Mouse (Mus musculus) MEL (cell line): Measurements from ENCODE around the gene Il10ra. TPM values are rescaled to one million over a fixed set of nuclear protein-coding genes. Genes with fewer than 3 reads are reported as not detected.

Experiments
- DNase-seq: peaks from one replicate; pipeline ENCODE4 v3.0.0; 2011; ENCODE audit warnings: low read depth, low spot score
- H3K27ac ChIP-seq: 2 replicates; pipeline ENCODE4 v1.5.1; 2012; ENCODE audit warnings: low read depth, mild to moderate bottlenecking, control low read depth, low read length, moderate library complexity; ENCODE audit not compliant: control insufficient read depth
- H3K27me3 ChIP-seq, 2 experiments: fragments of 150-350 bp in 1 of 2; sonication (generic) in 1 of 2; 2 replicates each; pipeline ENCODE4 v1.6.1; 2012; ENCODE audit warnings: low read length in 2 of 2, mild to moderate bottlenecking in 2 of 2, improper control_type of control experiment in 1 of 2, moderate library complexity in 1 of 2; ENCODE audit not compliant: insufficient read depth in 2 of 2, control insufficient read depth in 1 of 2
- H3K36me3 ChIP-seq, 2 experiments: 2 replicates each; pipeline ENCODE4 v1.6.1; 2012 to 2014; ENCODE audit warnings: low read length in 2 of 2, improper control_type of control experiment in 1 of 2, inconsistent platforms in 1 of 2, mild to moderate bottlenecking in 1 of 2; ENCODE audit not compliant: insufficient read depth in 2 of 2, control insufficient read depth in 1 of 2
- H3K4me1 ChIP-seq, 2 experiments: fragments of 150-350 bp in 1 of 2; sonication (generic) in 1 of 2; 2 replicates each; pipeline ENCODE4 v1.6.1; 2012; ENCODE audit warnings: low read length in 2 of 2, improper control_type of control experiment in 1 of 2, mild to moderate bottlenecking in 1 of 2; ENCODE audit not compliant: insufficient read depth in 2 of 2, control insufficient read depth in 1 of 2
- H3K4me3 ChIP-seq, 2 experiments: fragments of 150-350 bp in 1 of 2; sonication (generic) in 1 of 2; 2 replicates each; pipeline ENCODE4 v1.5.1; 2012; ENCODE audit warnings: low read depth in 2 of 2, low read length in 2 of 2, mild to moderate bottlenecking in 2 of 2, moderate library complexity in 2 of 2, control low read depth in 1 of 2, improper control_type of control experiment in 1 of 2; ENCODE audit not compliant: control insufficient read depth in 1 of 2, insufficient read depth in 1 of 2
- H3K79me2 ChIP-seq: 2 replicates; pipeline ENCODE4 v1.6.1; 2012; ENCODE audit warnings: mild to moderate bottlenecking, low read length, moderate library complexity; ENCODE audit not compliant: control insufficient read depth, poor library complexity, insufficient read depth
- H3K9ac ChIP-seq: 2 replicates; pipeline ENCODE4 v1.6.1; 2012; ENCODE audit warnings: low read depth, mild to moderate bottlenecking, control low read depth, low read length, moderate library complexity; ENCODE audit not compliant: control insufficient read depth, poor library complexity, severe bottlenecking
- H3K9me3 ChIP-seq: fragments of 150-350 bp; sonication (generic); replicated peaks from 2 replicates; pipeline ENCODE4 v1.6.1; 2012; ENCODE audit warnings: mild to moderate bottlenecking, low read length, improper control_type of control experiment, moderate library complexity; ENCODE audit not compliant: insufficient read depth
- BHLHE40 ChIP-seq: IDR thresholded peaks from 2 replicates; pipeline ENCODE4 v1.6.1; 2012; ENCODE audit warnings: low read depth, mild to moderate bottlenecking, inconsistent platforms, low read length, improper control_type of control experiment, borderline replicate concordance
- CHD1 ChIP-seq: IDR thresholded peaks from 2 replicates; pipeline ENCODE4 v1.6.1; 2012; ENCODE audit warnings: low read depth, mild to moderate bottlenecking, inconsistent platforms, low read length, improper control_type of control experiment
- CTCF ChIP-seq, 3 experiments: IDR thresholded peaks in 2 of 3; conservative IDR thresholded peaks in 1 of 3; 2 replicates each; pipeline ENCODE4 v1.5.1; 2011 to 2012; ENCODE audit warnings: low read length in 3 of 3, low read depth in 2 of 3, mild to moderate bottlenecking in 2 of 3, improper control_type of control experiment in 1 of 3, inconsistent platforms in 1 of 3, mixed read lengths in 1 of 3, moderate library complexity in 1 of 3; ENCODE audit not compliant: control insufficient read depth in 1 of 3, insufficient read depth in 1 of 3, poor library complexity in 1 of 3, severe bottlenecking in 1 of 3
- E2F4 ChIP-seq: IDR thresholded peaks from 2 replicates; pipeline ENCODE4 v1.6.1; 2011; ENCODE audit warnings: low read depth, low read length, improper control_type of control experiment, borderline replicate concordance
- EP300 ChIP-seq, 2 experiments: IDR thresholded peaks; 2 replicates each; pipeline ENCODE4 v1.6.1; 2011; ENCODE audit warnings: improper control_type of control experiment in 2 of 2, low read length in 2 of 2, low read depth in 1 of 2, mild to moderate bottlenecking in 1 of 2
- ETS1 ChIP-seq: IDR thresholded peaks from 2 replicates; pipeline ENCODE4 v1.6.1; 2012; ENCODE audit warnings: low read depth, mild to moderate bottlenecking, inconsistent platforms, low read length, improper control_type of control experiment, moderate library complexity
- GABPA ChIP-seq: IDR thresholded peaks from 2 replicates; pipeline ENCODE4 v1.6.1; 2012; ENCODE audit warnings: low read depth, mild to moderate bottlenecking, inconsistent platforms, low read length, improper control_type of control experiment, moderate library complexity
- GATA1 ChIP-seq: IDR thresholded peaks from 2 replicates; pipeline ENCODE4 v1.6.1; 2011; ENCODE audit warnings: low read depth, low read length, improper control_type of control experiment
- HCFC1 ChIP-seq: IDR thresholded peaks from 2 replicates; pipeline ENCODE4 v1.6.1; 2012; ENCODE audit warnings: low read depth, mild to moderate bottlenecking, inconsistent platforms, low read length, improper control_type of control experiment, moderate library complexity
- KAT2A ChIP-seq: conservative IDR thresholded peaks from 2 replicates; pipeline ENCODE4 v1.6.1; 2012; ENCODE audit warnings: low read depth, low read length, improper control_type of control experiment, inconsistent platforms
- MAX ChIP-seq: IDR thresholded peaks from 2 replicates; pipeline ENCODE4 v1.6.1; 2011; ENCODE audit warnings: low read length, improper control_type of control experiment
- MXI1 ChIP-seq: IDR thresholded peaks from 2 replicates; pipeline ENCODE4 v1.6.1; 2011; ENCODE audit warnings: mild to moderate bottlenecking, low read depth, low read length, improper control_type of control experiment
- MYB ChIP-seq: IDR thresholded peaks from 2 replicates; pipeline ENCODE4 v1.6.1; 2011; ENCODE audit warnings: mild to moderate bottlenecking, low read depth, low read length, improper control_type of control experiment
- NELFE ChIP-seq: IDR thresholded peaks from 2 replicates; pipeline ENCODE4 v1.6.1; 2011; ENCODE audit warnings: low read depth, low read length, improper control_type of control experiment
- POLR2A ChIP-seq, 2 experiments: IDR thresholded peaks; 2 replicates each; pipeline ENCODE4 v1.6.1; 2011 to 2012; ENCODE audit warnings: low read length in 2 of 2, mild to moderate bottlenecking in 2 of 2, control low read depth in 1 of 2, improper control_type of control experiment in 1 of 2, low read depth in 1 of 2, moderate library complexity in 1 of 2; ENCODE audit not compliant: control insufficient read depth in 1 of 2, insufficient read depth in 1 of 2, poor library complexity in 1 of 2
- POLR2AphosphoS5 ChIP-seq: IDR thresholded peaks from 2 replicates; pipeline ENCODE4 v1.6.1; 2012; ENCODE audit warnings: low read depth, borderline replicate concordance, mild to moderate bottlenecking, inconsistent platforms, low read length, moderate library complexity, mixed read lengths
- SIN3A ChIP-seq: IDR thresholded peaks from 2 replicates; pipeline ENCODE4 v1.6.1; 2012; ENCODE audit warnings: low read length, improper control_type of control experiment, inconsistent platforms
- SMC3 ChIP-seq: IDR thresholded peaks from 2 replicates; pipeline ENCODE4 v1.6.1; 2011; ENCODE audit warnings: low read depth, low read length, improper control_type of control experiment
- TAL1 ChIP-seq: IDR thresholded peaks from 2 replicates; pipeline ENCODE4 v1.6.1; 2012; ENCODE audit warnings: mild to moderate bottlenecking, inconsistent platforms, low read length, moderate library complexity, mixed read lengths
- TCF12 ChIP-seq: IDR thresholded peaks from 2 replicates; pipeline ENCODE4 v1.6.1; 2014; ENCODE audit warnings: low read depth, mild to moderate bottlenecking, inconsistent platforms, low read length, improper control_type of control experiment, moderate library complexity
- USF2 ChIP-seq, 2 experiments: IDR thresholded peaks; 2 replicates each; pipeline ENCODE4 v1.6.1; 2011 to 2012; ENCODE audit warnings: improper control_type of control experiment in 2 of 2, low read length in 2 of 2, borderline replicate concordance in 1 of 2, inconsistent platforms in 1 of 2, low read depth in 1 of 2, mild to moderate bottlenecking in 1 of 2; ENCODE audit not compliant: insufficient read depth in 1 of 2
- ZKSCAN1 ChIP-seq: IDR thresholded peaks from 2 replicates; pipeline ENCODE4 v1.6.1; 2012; ENCODE audit warnings: low read depth, mild to moderate bottlenecking, inconsistent platforms, low read length, improper control_type of control experiment, moderate library complexity
- polyA plus RNA-seq, 2 experiments: library from polyadenylated mRNA; stranded (reverse) in 1 of 2; unstranded in 1 of 2; fragments of >175 nt in 1 of 2; fragments of >200 nt in 1 of 2; gene quantifications; 2 replicates each; pipeline versions ENCODE4 v1.2.1 to v1.2.4; 2012; ENCODE audit warnings: low replicate concordance in 2 of 2, low read depth in 1 of 2; ENCODE audit not compliant: insufficient read length in 2 of 2, insufficient read depth in 1 of 2, missing spikeins in 1 of 2
- total RNA-seq: library from RNA; depleted of rRNA; stranded (reverse); fragments of 300-350 nt; gene quantifications from 2 replicates; pipeline ENCODE4 v1.2.3, GENCODE M21; 2012

Il10ra gene
- total and polyA plus RNA-seq, 3 experiments: not detected

GRCm38 (mm10) chr9:45267099-45267498 is 1.9 kb downstream of the Il10ra start:
- Histone ChIP-seq H3K27me3 (peaks cover 11 to 30% of the 10 kb centered on the region in 2 experiments), H3K4me3 (no peak overlapping the region), H3K79me2 (no peaks in the 10 kb centered on the region), H3K4me1 (no peaks in the 10 kb centered on the region), H3K9me3 (no peaks in the 10 kb centered on the region), H3K9ac (no peak overlapping the region), H3K27ac (no peak overlapping the region), H3K36me3 (no peaks in the 10 kb centered on the region)
- DNase-seq: no peak
- TF ChIP-seq EP300 (IDR thresholded peaks at IDR 0.05; ENCODE audit: low read depth in 1 of 2, low read length in 2 of 2) (no peak), GATA1 (no peak), GABPA (no peak), CTCF (IDR thresholded peaks at IDR 0.05 in 2 of 3, conservative IDR thresholded peaks at IDR 0.05 in 1 of 3; ENCODE audit: control insufficient read depth in 1 of 3, insufficient read depth in 1 of 3, low read depth in 2 of 3, low read length in 3 of 3, poor library complexity in 1 of 3, severe bottlenecking in 1 of 3) (no peak), MAX (no peak)

- no peaks in the 10 kb centered on the region for H3K4me1 ChIP-seq
- no peak overlapping the region for H3K9ac ChIP-seq
- TF ChIP-seq MAX (no peak), HCFC1 (no peak), USF2 (IDR thresholded peaks at IDR 0.05; ENCODE audit: borderline replicate concordance in 1 of 2, insufficient read depth in 1 of 2, low read depth in 1 of 2, low read length in 2 of 2) (no peak), NELFE (no peak), CHD1 (no peak), BHLHE40 (no peak), MXI1 (no peak), GATA1 (no peak), SMC3 (no peak), POLR2A (IDR thresholded peaks at IDR 0.05; ENCODE audit: control insufficient read depth in 1 of 2, insufficient read depth in 1 of 2, low read depth in 1 of 2, low read length in 2 of 2, poor library complexity in 1 of 2) (no peak), E2F4 (no peak), ETS1 (no peak), TCF12 (no peak), POLR2AphosphoS5 (no peak), SIN3A (no peak), MYB (no peak), ZKSCAN1 (no peak), TAL1 (no peak), KAT2A (no peak)
- no peaks in the 10 kb centered on the region for H3K36me3 ChIP-seq
- no peak overlapping the region for H3K4me3 ChIP-seq
- no peak for DNase-seq
- H3K79me2 ChIP-seq: no peaks in the 10 kb centered on the region
- H3K27me3 ChIP-seq: peaks cover 15 to 25% of the 10 kb centered on the region in 2 experiments
- H3K9me3 ChIP-seq: no peaks in the 10 kb centered on the region
- no peak overlapping the region for H3K27ac ChIP-seq
Measured at GRCm38 (mm10) chr9:45261872-45262271, 7.1 kb downstream of the Il10ra start.
